Mouse (Mus musculus) lung, adult 2 months (tissue): ENCODE data around the gene Rfc2.

ENCODE experiments used
- CTCF ChIP-seq: fragments of 200-500 bp; IDR thresholded peaks from 2 replicates; pipeline ENCODE4 v1.5.1; 2011; ENCODE audit warnings: mild to moderate bottlenecking, low read length, control low read depth; ENCODE audit not compliant: insufficient read depth
- POLR2A ChIP-seq: fragments of 200-500 bp; IDR thresholded peaks from 2 replicates; pipeline ENCODE4 v1.6.1; 2011; ENCODE audit warnings: low read depth, mild to moderate bottlenecking, control low read depth, low read length, borderline replicate concordance; ENCODE audit errors: extremely low read depth

DNA sequence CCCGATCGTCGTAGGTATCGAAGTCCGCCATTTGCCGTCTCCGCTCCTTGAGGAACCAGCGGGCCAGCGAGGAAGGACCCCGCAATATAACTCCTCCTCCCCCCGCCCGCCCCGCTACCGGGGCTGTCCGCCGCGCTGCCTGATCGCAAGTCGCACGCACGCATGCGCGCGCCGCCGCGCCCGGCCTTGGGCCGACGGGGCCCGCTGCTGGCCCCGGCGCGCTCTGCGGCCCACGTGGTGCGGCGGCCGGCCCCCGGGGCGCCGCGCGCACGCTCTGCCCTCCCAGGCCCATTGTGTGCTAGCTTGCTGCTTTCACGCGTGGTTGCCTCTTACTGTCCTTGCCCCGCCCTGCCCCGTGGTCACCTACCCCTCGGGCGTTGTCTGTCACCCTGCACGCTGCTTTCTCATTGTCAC is 58.1 kb downstream of the Rfc2 start, which contains the start of gene Eif4h:
- TF ChIP-seq CTCF (no peak), POLR2A (peak; percentile 96)
